Mouse (Mus musculus): ENCODE results near the gene Plekhs1. TPM values are rescaled to one million over a fixed set of nuclear protein-coding genes. Genes with fewer than 3 reads are reported as not detected.
"Not testable (repeated sequence)": the region's sequence is repeated elsewhere in the genome, so short reads cannot be mapped to it uniquely, and the experiment has no call there.

Gene Plekhs1
- polyA plus RNA-seq, 1 experiment from 2014 or later: 1.2 TPM

DNA sequence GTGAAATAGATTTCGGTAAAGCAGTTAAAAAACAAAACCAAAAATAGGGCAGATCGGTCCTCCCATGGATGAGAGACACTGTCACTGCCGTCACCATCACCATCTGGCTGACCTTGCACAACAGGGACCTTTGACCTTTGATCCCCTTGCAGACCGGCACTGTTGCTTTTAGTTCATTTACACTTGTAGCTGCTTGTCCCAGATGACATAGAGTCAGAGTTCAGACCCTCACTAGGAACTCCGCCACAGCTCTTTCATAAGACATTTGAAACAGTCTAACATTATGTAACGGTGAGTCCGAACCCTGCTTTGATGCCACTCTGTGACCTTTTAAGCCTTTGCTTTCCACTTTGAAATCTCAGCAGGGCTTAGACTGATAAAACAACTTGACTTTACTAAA, 58.0 kb downstream of the Plekhs1 start:
- not testable (repeated sequence) for H3K4me2 ChIP-seq (replicated peaks; ENCODE audit: low read depth, low read length); H3K9ac ChIP-seq (ENCODE audit: low read depth, low read length); H3K36me3 ChIP-seq (ENCODE audit: control insufficient read depth, insufficient read depth, low read length); H3K27me3 ChIP-seq (ENCODE audit: control insufficient read depth, insufficient read depth, low read length); H3K4me3 ChIP-seq (ENCODE audit: low read length); H3K4me1 ChIP-seq (ENCODE audit: control insufficient read depth, insufficient read depth, low read length); H3K9me3 ChIP-seq (ENCODE audit: control insufficient read depth, low read length); H3K27ac ChIP-seq (ENCODE audit: low read depth, low read length); ATAC-seq (ENCODE audit: low FRiP score, low TSS enrichment)
- no CpG with 5 or more reads among the region's 7 CpGs for WGBS

DNA sequence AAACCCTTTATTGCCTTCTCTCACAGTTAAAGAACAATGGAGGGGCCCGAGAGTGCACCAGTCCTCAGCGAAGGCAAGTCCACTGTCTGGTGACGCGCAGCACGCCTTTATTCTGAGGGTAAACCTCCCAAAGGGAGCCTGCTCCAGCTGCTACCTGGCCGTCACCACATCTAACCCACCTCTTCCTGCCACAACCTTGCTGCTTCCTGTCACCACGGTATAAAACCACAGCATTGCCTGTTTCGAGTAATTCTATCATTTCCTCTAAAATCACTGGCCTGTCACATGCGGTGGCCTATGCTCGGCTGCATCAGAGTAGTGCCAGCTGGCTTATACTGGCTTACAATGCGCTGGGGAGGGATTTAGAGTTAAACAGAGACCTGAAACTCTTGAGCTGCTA, 69.1 kb downstream of the Plekhs1 start:
- no CpG with 5 or more reads among the region's 11 CpGs for WGBS

DNA sequence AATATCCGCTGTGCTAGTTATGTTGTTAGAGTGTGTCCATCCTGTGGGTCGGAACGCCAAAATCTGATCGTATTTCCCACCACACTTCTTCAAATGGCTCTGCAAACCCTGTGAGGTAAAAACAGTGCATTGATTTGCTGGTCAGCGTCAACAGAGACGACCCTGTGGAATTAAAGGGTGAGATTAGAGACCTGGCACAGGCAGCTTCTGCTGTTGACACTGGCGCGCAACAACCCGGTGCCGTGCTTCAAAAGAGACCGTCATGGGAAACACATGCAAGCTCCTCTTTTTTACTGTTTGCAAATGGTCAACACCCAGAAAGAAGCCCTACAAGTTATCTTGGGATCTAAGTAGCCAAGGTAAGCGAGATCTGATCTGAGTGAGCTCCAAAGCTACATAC, 69.8 kb downstream of the Plekhs1 start:
- no peak overlapping the region for H3K9ac ChIP-seq (ENCODE audit: low read depth, low read length)
- WGBS: 93% methylated on average over 12 of the region's 12 CpGs
- ATAC-seq (ENCODE audit: low FRiP score, low TSS enrichment): no peak
- no peaks in the 10 kb centered on the region for H3K4me1 ChIP-seq (ENCODE audit: control insufficient read depth, insufficient read depth, low read length)
- H3K27ac ChIP-seq (ENCODE audit: low read depth, low read length): no peak overlapping the region
- no peak overlapping the region for H3K4me2 ChIP-seq (replicated peaks; ENCODE audit: low read depth, low read length)
- H3K36me3 ChIP-seq (ENCODE audit: control insufficient read depth, insufficient read depth, low read length): peaks cover 7% of the 10 kb centered on the region
- no peaks in the 10 kb centered on the region for H3K27me3 ChIP-seq (ENCODE audit: control insufficient read depth, insufficient read depth, low read length)
- no peak overlapping the region for H3K4me3 ChIP-seq (ENCODE audit: low read length)
- H3K9me3 ChIP-seq (ENCODE audit: control insufficient read depth, low read length): no peaks in the 10 kb centered on the region

More for the DNA sequence above, 69.1 kb downstream of the Plekhs1 start:
- not testable (repeated sequence) for H3K4me2 ChIP-seq (replicated peaks; ENCODE audit: low read depth, low read length); H3K9ac ChIP-seq (ENCODE audit: low read depth, low read length); H3K27me3 ChIP-seq (ENCODE audit: control insufficient read depth, insufficient read depth, low read length); H3K4me3 ChIP-seq (ENCODE audit: low read length); H3K9me3 ChIP-seq (ENCODE audit: control insufficient read depth, low read length); H3K36me3 ChIP-seq (ENCODE audit: control insufficient read depth, insufficient read depth, low read length); ATAC-seq (ENCODE audit: low FRiP score, low TSS enrichment); H3K27ac ChIP-seq (ENCODE audit: low read depth, low read length); H3K4me1 ChIP-seq (ENCODE audit: control insufficient read depth, insufficient read depth, low read length)

DNA sequence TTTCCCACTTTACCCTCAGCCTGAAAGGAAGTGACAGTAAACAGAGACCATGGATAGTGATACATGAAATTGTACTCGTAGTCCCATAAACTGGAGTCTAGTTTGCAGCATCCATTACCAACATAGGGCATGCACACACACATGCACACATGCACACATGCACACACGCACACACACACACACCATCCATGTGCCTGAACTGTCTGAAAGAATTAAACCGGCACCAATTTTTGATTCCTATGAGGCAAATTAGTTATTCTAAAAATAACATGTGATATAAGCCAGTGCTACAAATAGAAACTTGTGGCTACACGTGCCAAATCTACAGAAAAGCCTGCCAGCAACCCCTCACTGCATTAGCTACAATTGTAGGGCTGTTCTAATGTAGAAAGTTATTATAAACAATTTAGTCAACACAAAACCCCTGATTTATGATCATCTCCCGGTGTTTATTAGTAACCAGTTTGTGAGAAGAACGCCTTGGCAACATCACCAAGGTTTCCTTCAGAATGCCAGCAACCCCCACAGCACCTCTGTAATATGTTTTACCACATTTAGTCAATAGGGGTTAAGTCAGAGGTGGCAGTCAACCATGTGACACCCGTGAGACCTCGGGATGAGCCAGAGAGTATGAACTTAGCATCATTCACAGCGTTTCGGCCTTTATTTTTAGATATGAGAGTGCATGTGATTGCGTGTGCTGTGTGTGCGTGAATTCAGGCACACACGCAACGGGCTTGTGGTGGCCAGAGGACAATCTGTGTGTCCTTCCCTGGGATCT, 72.0 kb downstream of the Plekhs1 start:
- Histone ChIP-seq H3K36me3 (ENCODE audit: control insufficient read depth, insufficient read depth, low read length) (peaks cover 10% of the 10 kb centered on the region), H3K4me2 (replicated peaks; ENCODE audit: low read depth, low read length) (no peak overlapping the region), H3K9ac (ENCODE audit: low read depth, low read length) (no peak overlapping the region), H3K9me3 (ENCODE audit: control insufficient read depth, low read length) (no peaks in the 10 kb centered on the region), H3K27me3 (ENCODE audit: control insufficient read depth, insufficient read depth, low read length) (no peaks in the 10 kb centered on the region), H3K4me3 (ENCODE audit: low read length) (no peak overlapping the region), H3K27ac (ENCODE audit: low read depth, low read length) (no peak overlapping the region), H3K4me1 (ENCODE audit: control insufficient read depth, insufficient read depth, low read length) (no peaks in the 10 kb centered on the region)
- 90% methylated on average over 14 of the region's 14 CpGs for WGBS
- ATAC-seq (ENCODE audit: low FRiP score, low TSS enrichment): no peak

DNA sequence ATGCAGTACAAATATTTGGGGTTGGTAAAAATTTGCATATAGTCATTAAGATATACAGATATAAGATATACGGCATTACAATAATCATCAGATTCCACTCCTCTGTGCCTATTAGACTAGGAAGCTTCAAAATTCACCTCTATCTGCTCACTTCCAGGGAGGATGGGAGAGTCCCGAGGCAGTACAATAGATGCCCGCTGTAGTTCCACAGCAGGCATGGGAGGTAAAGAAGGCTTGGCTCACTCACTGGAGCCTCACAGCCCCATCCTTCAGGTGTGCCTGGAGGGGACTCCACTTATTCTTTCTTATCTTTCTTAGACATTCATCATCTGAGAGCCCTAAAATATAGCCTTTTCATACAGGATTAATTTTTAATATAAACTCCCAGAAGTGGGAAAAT, 72.9 kb downstream of the Plekhs1 start:
- 93% methylated on average over 3 of the region's 3 CpGs for WGBS
- Histone ChIP-seq H3K4me3 (ENCODE audit: low read length) (no peak overlapping the region), H3K9me3 (ENCODE audit: control insufficient read depth, low read length) (no peaks in the 10 kb centered on the region), H3K9ac (ENCODE audit: low read depth, low read length) (no peak overlapping the region), H3K36me3 (ENCODE audit: control insufficient read depth, insufficient read depth, low read length) (peaks cover 10% of the 10 kb centered on the region), H3K4me2 (replicated peaks; ENCODE audit: low read depth, low read length) (no peak overlapping the region), H3K27ac (ENCODE audit: low read depth, low read length) (no peak overlapping the region), H3K27me3 (ENCODE audit: control insufficient read depth, insufficient read depth, low read length) (no peaks in the 10 kb centered on the region), H3K4me1 (ENCODE audit: control insufficient read depth, insufficient read depth, low read length) (no peaks in the 10 kb centered on the region)
- ATAC-seq (ENCODE audit: low FRiP score, low TSS enrichment): no peak

DNA sequence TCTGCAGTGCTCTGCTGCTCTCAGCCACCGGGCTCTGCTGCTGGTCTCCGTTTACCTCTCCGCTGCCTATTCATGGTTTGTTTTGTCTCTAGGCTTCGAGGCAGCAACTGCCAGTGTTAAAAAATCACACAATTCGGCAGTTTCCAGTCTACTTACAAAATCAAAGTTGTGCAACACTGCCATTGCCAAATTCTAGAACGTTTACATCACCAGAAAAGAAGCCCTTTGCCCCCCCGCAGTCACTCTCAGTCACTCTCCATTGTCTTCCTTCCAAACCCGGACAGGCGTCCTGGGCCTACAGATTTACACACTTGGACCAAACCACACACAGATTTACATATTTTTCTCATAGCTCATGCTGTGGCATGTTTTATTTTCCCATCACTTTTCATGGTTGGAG, 73.6 kb downstream of the Plekhs1 start:
- Histone ChIP-seq H3K9me3 (ENCODE audit: control insufficient read depth, low read length) (no peaks in the 10 kb centered on the region), H3K9ac (ENCODE audit: low read depth, low read length) (no peak overlapping the region), H3K36me3 (ENCODE audit: control insufficient read depth, insufficient read depth, low read length) (peaks cover 10% of the 10 kb centered on the region), H3K4me3 (ENCODE audit: low read length) (no peak overlapping the region), H3K27ac (ENCODE audit: low read depth, low read length) (no peak overlapping the region), H3K4me1 (ENCODE audit: control insufficient read depth, insufficient read depth, low read length) (no peaks in the 10 kb centered on the region), H3K27me3 (ENCODE audit: control insufficient read depth, insufficient read depth, low read length) (no peaks in the 10 kb centered on the region), H3K4me2 (replicated peaks; ENCODE audit: low read depth, low read length) (no peak overlapping the region)
- 84% methylated on average over 9 of the region's 9 CpGs for WGBS
- ATAC-seq (ENCODE audit: low FRiP score, low TSS enrichment): no peak

DNA sequence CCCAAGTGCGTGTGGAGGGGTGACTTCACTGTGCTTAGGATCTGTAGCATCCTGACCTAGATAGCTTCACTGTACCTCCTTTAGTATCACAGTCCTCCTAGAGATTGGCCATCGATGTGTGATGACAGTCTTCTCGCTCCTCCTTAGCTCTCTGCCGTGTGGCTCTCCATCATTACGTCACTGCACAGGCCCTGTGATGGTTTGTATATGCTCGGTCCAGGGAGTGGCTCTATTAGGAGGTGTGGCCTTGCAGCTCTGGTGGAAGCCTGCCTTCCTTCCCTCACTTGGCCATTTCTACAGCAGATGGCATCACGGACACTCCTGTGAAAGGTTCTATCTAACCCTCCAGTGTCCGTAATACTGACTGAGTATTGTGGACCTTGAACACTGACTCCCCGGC, 74.3 kb downstream of the Plekhs1 start:
- 92% methylated on average over 9 of the region's 9 CpGs for WGBS
- Histone ChIP-seq H3K27me3 (ENCODE audit: control insufficient read depth, insufficient read depth, low read length) (no peaks in the 10 kb centered on the region), H3K4me2 (replicated peaks; ENCODE audit: low read depth, low read length) (no peak overlapping the region), H3K9ac (ENCODE audit: low read depth, low read length) (no peak overlapping the region), H3K27ac (ENCODE audit: low read depth, low read length) (no peak overlapping the region), H3K4me3 (ENCODE audit: low read length) (no peak overlapping the region), H3K4me1 (ENCODE audit: control insufficient read depth, insufficient read depth, low read length) (no peaks in the 10 kb centered on the region), H3K9me3 (ENCODE audit: control insufficient read depth, low read length) (no peaks in the 10 kb centered on the region), H3K36me3 (ENCODE audit: control insufficient read depth, insufficient read depth, low read length) (peaks cover 14% of the 10 kb centered on the region)
- ATAC-seq (ENCODE audit: low FRiP score, low TSS enrichment): no peak

Other genes with a start within 250 kb of the Plekhs1 start
- 12.7 and 20.4 TPM in 2 replicates for gene Habp2, start 174.5 kb upstream of the Plekhs1 start, polyA plus RNA-seq (2014; fragmentation: Nextera tagmentation; extraction: Ambion mirVana)
- 0.19 TPM in 1 of 2 replicates, not detected in the other for gene Nrap, start 71.6 kb upstream of the Plekhs1 start, polyA plus RNA-seq (2014; fragmentation: Nextera tagmentation; extraction: Ambion mirVana)
- gene Casp7, start 64.5 kb upstream of the Plekhs1 start, polyA plus RNA-seq (2014; fragmentation: Nextera tagmentation; extraction: Ambion mirVana): 24.3 and 28.3 TPM in 2 replicates
- gene Dclre1a, start 86.6 kb downstream of the Plekhs1 start, polyA plus RNA-seq (2014; fragmentation: Nextera tagmentation; extraction: Ambion mirVana): 13.0 and 19.8 TPM in 2 replicates
- 11.8 and 17.8 TPM in 2 replicates for gene Nhlrc2, start 86.6 kb downstream of the Plekhs1 start, polyA plus RNA-seq (2014; fragmentation: Nextera tagmentation; extraction: Ambion mirVana)